Mouse (Mus musculus) stomach, postnatal 0 days (tissue): ENCODE data around the gene Spon2.

Source experiments
- CTCF ChIP-seq: IDR thresholded peaks from 2 replicates; pipeline ENCODE4 v1.5.1; 2016; ENCODE audit warnings: antibody characterized with exemption, low read depth, mild to moderate bottlenecking, moderate library complexity
- EP300 ChIP-seq: optimal IDR thresholded peaks from 2 replicates; pipeline ENCODE3; 2016; ENCODE audit warnings: antibody characterized with exemption

DNA sequence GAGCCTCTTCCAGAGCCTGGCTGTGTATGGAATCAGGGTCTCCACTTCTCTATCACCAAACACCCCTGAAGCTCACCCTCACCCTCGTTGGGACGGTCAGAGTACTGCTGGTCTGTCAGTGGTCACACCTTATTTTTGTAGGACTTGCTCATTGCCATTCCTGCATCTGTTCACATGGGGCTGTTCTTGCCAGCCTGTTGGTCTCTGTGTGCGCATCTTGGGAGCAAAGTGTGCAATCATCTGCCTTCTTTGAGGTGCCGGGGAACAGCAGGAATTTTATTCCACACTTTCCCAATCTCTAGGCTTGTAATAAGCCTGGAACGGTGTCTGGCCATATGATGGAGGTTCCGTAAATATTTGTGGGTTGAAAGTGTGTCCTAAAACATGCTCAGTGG lies 15.1 kb downstream of the Spon2 start:
- no peak for TF ChIP-seq CTCF
- TF ChIP-seq EP300 = no peak
